Comparison of ENCODE assay signal across 10 mouse cellular contexts in genomic region chr8:114205221-114205901, GRCm38 (mm10). TPM values are rescaled to one million over a fixed set of nuclear protein-coding genes. Genes with fewer than 3 reads are reported as not detected.
A peak's percentile ranks its signal among the peaks of the same experiment; 100 is the strongest.
DNase-seq lines count a peak whose midpoint lies in the region; ATAC-seq and TF ChIP-seq lines count a peak whose summit lies in the region.
"Had no signal": no experiment of that assay in that cellular context is flagged by ENCODE, and none has a peak within 500 bp of the region (broad histone marks: within the 10 kb centered on the region; RNA-seq: fewer than 3 reads in every experiment).

Gene Vat1l, plus strand, starts transcription at chr8:114205612.

- 0 out of 2 replicates have a peak, but pooled peaks have one; percentile 8 for TF ChIP-seq POLR2A in brain, embryonic 14.5 days (IDR thresholded peaks at IDR 0.05; ENCODE audit: borderline replicate concordance, extremely low read depth, insufficient read depth, insufficient read length, poor library complexity, severe bottlenecking)
- TF ChIP-seq POLR2A in small intestine, adult 2 months (IDR thresholded peaks at IDR 0.05; ENCODE audit: low read depth, low read length), result no peak

- intact Hi-C loops in heart, postnatal 14 days (cut with DNase I), result no loop called here

- peak within 1 kb of the TSS; percentile 78 for H3K4me2 ChIP-seq in heart, embryonic 14.5 days (ENCODE audit: low read length)
- peak within 1 kb of the TSS; percentile 88 for H3K4me2 ChIP-seq in forebrain, embryonic 11.5 days (ENCODE audit: low read depth, low read length, severe bottlenecking)

- H3K9ac ChIP-seq in heart, embryonic 14.5 days (ENCODE audit: low read length), result no peak within 1 kb of the TSS
- peak within 1 kb of the TSS; percentile 67 for H3K9ac ChIP-seq in forebrain, embryonic 11.5 days (ENCODE audit: low read length)

- peak within 1 kb of the TSS; percentile 47 to 48 for H3K4me3 ChIP-seq in heart, embryonic 14.5 days (ENCODE audit: control insufficient read depth in 1 of 2, insufficient read depth in 1 of 2, low read depth in 1 of 2, low read length in 2 of 2)
- peak within 1 kb of the TSS; percentile 61 for H3K4me3 ChIP-seq in forebrain, embryonic 11.5 days (ENCODE audit: low read depth, low read length)
- H3K4me3 ChIP-seq in megakaryocyte, embryonic 14.5 days (replicated peaks), result peak within 1 kb of the TSS; percentile 90
- peak within 1 kb of the TSS; percentile 3; the same call in 1 of the 2 replicates for H3K4me3 ChIP-seq in small intestine, adult 2 months (ENCODE audit: low read depth, low read length)

- H3K27me3 ChIP-seq in heart, embryonic 14.5 days (ENCODE audit: control insufficient read depth, insufficient read depth, low read length), result peaks cover 38% of the 10 kb centered on the region
- no peaks in the 10 kb centered on the region for H3K27me3 ChIP-seq in forebrain, embryonic 11.5 days (ENCODE audit: control insufficient read depth, insufficient read depth, low read length)
- peaks cover 35% of the 10 kb centered on the region for H3K27me3 ChIP-seq in megakaryocyte, embryonic 14.5 days (replicated peaks)
- peaks cover 5% of the 10 kb centered on the region; the same call in 1 of the 2 replicates for H3K27me3 ChIP-seq in small intestine, adult 2 months (ENCODE audit: control insufficient read depth, insufficient read depth, low read length)
- H3K27me3 ChIP-seq: CH12.LX had no signal

- WGBS in heart, embryonic 14.5 days, result under 1% methylated on average over 39 of the region's 39 CpGs
- WGBS in forebrain, embryonic 11.5 days, result under 1% methylated on average over 39 of the region's 39 CpGs
- 2% methylated on average over 39 of the region's 39 CpGs for WGBS in small intestine, adult 2 months

- no peaks in the 10 kb centered on the region for H3K9me3 ChIP-seq in heart, embryonic 14.5 days (ENCODE audit: control insufficient read depth, low read length)
- H3K9me3 ChIP-seq in forebrain, embryonic 11.5 days (ENCODE audit: control insufficient read depth, low read length), result no peaks in the 10 kb centered on the region
- no peaks in the 10 kb centered on the region for H3K9me3 ChIP-seq in megakaryocyte, embryonic 14.5 days

- no peaks in the 10 kb centered on the region for H3K36me3 ChIP-seq in heart, embryonic 14.5 days (ENCODE audit: control insufficient read depth, insufficient read depth, low read length)
- H3K36me3 ChIP-seq in forebrain, embryonic 11.5 days (ENCODE audit: control insufficient read depth, insufficient read depth, low read length), result no peaks in the 10 kb centered on the region
- H3K36me3 ChIP-seq in megakaryocyte, embryonic 14.5 days (replicated peaks; ENCODE audit: low read length), result no peaks in the 10 kb centered on the region
- H3K36me3 ChIP-seq in small intestine, adult 2 months (ENCODE audit: control insufficient read depth, insufficient read depth, low read length), result no peaks in the 10 kb centered on the region

- no peak for DNase-seq in heart, postnatal 14 days
- DNase-seq in brain, embryonic 14.5 days (ENCODE audit: low read depth), result peak; percentile 82
- DNase-seq in forebrain, embryonic 11.5 days (ENCODE audit: low spot score), result peak; percentile 77
- DNase-seq in layer of hippocampus, adult 11-12 months (ENCODE audit: low spot score), result peak; percentile 16
- no peak for DNase-seq in thymus, postnatal 14 days

- ATAC-seq in heart, embryonic 14.5 days (ENCODE audit: insufficient number of reproducible peaks, insufficient read depth, low FRiP score, low read depth), result no peak
- ATAC-seq in forebrain, embryonic 11.5 days (replicated peaks; ENCODE audit: low FRiP score), result peak; percentile 92

- H3K27ac ChIP-seq in heart, embryonic 14.5 days (replicated peaks in 1 of 2; ENCODE audit: control insufficient read depth in 1 of 2, insufficient read depth in 1 of 2, low read depth in 2 of 2, low read length in 2 of 2), result no peak within 1 kb of the TSS
- no peak within 1 kb of the TSS for H3K27ac ChIP-seq in forebrain, embryonic 11.5 days (ENCODE audit: low read depth, low read length)
- H3K27ac ChIP-seq in small intestine, adult 2 months (ENCODE audit: insufficient read depth, low read depth, low read length), result no peak within 1 kb of the TSS

- H3K4me1 ChIP-seq in heart, embryonic 14.5 days (ENCODE audit: control insufficient read depth in 2 of 2, insufficient read depth in 2 of 2, low read length in 2 of 2), result peaks cover 0 to 6% of the 10 kb centered on the region in 2 experiments; a peak in 3 of 4 replicates
- H3K4me1 ChIP-seq in forebrain, embryonic 11.5 days (replicated peaks; ENCODE audit: control insufficient read depth, insufficient read depth, low read length), result peaks cover 9% of the 10 kb centered on the region; the same call in 1 of the 2 replicates
- H3K4me1 ChIP-seq in megakaryocyte, embryonic 14.5 days, result peaks cover 32% of the 10 kb centered on the region
- no peaks in the 10 kb centered on the region; the same call in 1 of the 2 replicates for H3K4me1 ChIP-seq in small intestine, adult 2 months (ENCODE audit: control insufficient read depth, insufficient read depth, insufficient read length, low read length)

- TF ChIP-seq CTCF in brain, embryonic 14.5 days (IDR thresholded peaks at IDR 0.05; ENCODE audit: borderline replicate concordance, extremely low read depth, insufficient read depth, insufficient read length), result no peak
- no peak for TF ChIP-seq CTCF in small intestine, adult 2 months (IDR thresholded peaks at IDR 0.05; ENCODE audit: extremely low read depth, insufficient read length, insufficient replicate concordance, low read depth, low read length)

RNA-seq across cellular contexts. Expression of gene Vat1l, which starts in this region (rescaled TPM):
- 0.20 TPM in 1 of 2 replicates, not detected in the other for polyA plus RNA-seq in heart, embryonic 14.5 days (2014; fragmentation: Nextera tagmentation; extraction: Ambion mirVana)
- under 1 TPM; 0.17 to 0.48 TPM for total RNA-seq in heart, postnatal 14 days (2021)
- 67.1 and 104 TPM in 2 replicates for polyA plus RNA-seq in brain, embryonic 14.5 days (2012; rRNA removed)
- 9.6 and 11.3 TPM in 2 replicates for polyA plus RNA-seq in forebrain, embryonic 11.5 days (2014; fragmentation: Nextera tagmentation; extraction: Ambion mirVana)
- 2.3 and 6.6 TPM in 2 replicates for polyA plus RNA-seq in megakaryocyte, embryonic 14.5 days (2012; ENCODE audit: insufficient read depth, low replicate concordance)
- polyA plus RNA-seq in small intestine, adult 2 months (2012; rRNA removed), result 0.18 and 0.25 TPM in 2 replicates
- total RNA-seq: CH12.LX; liver, adult 2 months had no signal
- polyA plus RNA-seq: liver, adult 2 months had no signal

Comparison
In these comparisons a context has a peak if more than half of its experiments do, and no peak if none do; other contexts are left out.
1. H3K4me3 ChIP-seq: peak in every context shown above with its lines; median percentile 90 in megakaryocyte, embryonic 14.5 days; 61 in forebrain, embryonic 11.5 days; 48 in heart, embryonic 14.5 days; 3 in small intestine, adult 2 months.
2. DNase-seq: peak in brain, embryonic 14.5 days (single experiment), forebrain, embryonic 11.5 days (single experiment) and layer of hippocampus, adult 11-12 months (single experiment); none in heart, postnatal 14 days (0 of 2) and thymus, postnatal 14 days (single experiment).